Mouse (Mus musculus) mammary gland, adult 2 months (tissue): Measurements from ENCODE around the gene Mthfd2. TPM values are rescaled to one million over a fixed set of nuclear protein-coding genes. Genes with fewer than 3 reads are reported as not detected.

Experiments used
- polyA plus RNA-seq: library from polyadenylated mRNA; depleted of rRNA; stranded (reverse); fragments of >200 nt; gene quantifications from 2 replicates; pipeline ENCODE4 v1.2.3, GENCODE M21; 2012; ENCODE audit warnings: low replicate concordance; rRNA removed

Gene Mthfd2
- polyA plus RNA-seq: 4.0 and 4.8 TPM in 2 replicates

DNA sequence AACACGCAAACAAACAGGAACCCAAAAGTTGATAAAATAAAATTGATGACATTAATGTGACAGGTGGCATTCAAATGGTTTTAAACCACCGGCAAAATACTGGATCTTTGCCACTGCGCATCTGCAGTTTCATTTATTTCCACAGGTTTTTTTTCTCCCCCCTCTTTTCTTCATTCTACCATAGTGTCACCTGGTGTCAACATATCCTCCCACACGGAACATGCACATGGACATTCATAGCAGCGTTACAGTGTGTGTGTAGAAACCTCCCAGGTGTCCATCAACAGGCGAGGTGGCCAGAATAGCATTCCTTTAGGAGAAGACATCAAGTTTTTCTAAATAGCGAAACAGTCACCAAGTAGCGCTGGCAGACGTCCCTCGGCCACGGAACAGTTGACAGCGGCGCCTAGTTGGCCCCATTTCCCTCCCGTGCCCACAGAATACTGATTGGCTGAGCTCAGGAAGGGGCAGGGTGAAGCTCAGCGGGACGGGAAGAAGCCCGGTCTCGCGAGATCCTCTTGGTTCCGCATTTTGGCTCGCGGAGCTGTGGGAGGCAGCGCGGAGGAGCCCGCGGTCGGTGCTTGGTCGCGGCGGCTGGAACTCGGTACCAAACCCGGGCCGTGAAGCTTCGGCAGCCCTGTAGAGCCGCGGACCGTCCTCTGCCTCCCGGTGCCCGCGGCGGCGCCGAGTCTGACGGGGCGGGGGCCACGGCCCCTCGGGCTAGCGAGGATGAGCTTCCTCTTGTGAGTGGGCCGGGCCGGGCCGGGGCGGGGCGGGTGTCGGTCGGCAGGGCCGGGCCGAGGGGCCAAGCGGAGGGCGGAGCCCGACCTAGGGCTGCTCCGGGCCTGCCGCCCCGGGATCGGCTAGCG, at the start of gene Mthfd2, which contains the start of gene Mob1a:
TSS of gene Mthfd2 (minus strand) at position 384 of the 869 bp plus-strand sequence.
TSS of gene Mob1a (plus strand) at position 492 of the 869 bp plus-strand sequence.

DNA sequence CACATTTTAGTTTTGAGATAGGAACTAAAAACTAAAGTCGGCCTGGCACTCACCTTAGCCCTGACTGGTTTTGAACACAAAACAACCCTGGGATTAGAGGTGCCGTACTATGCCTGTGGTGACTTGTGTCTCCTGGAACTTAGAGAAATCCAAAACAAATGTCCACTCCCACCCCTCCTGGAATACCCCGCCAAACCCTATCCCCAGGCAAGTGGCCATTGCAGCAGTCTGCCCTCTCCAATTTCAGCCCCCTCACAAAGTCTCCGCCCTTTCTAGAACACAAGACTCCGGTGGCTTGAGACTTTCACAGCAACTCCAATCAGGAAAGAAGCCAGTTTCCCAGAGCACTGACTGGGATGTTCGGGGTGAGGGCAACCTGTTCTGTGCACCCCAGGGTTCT, 23.2 kb upstream of the Mthfd2 start, which contains the start of gene Bola3:
TSS of gene Bola3 (plus strand) at position 275 of the 400 bp plus-strand sequence.

Other genes starting within 250 kb of the Mthfd2 start
- gene Pcgf1, start 248.0 kb downstream of the Mthfd2 start, polyA plus RNA-seq: 13.3 and 20.8 TPM in 2 replicates
- 2.1 and 2.8 TPM in 2 replicates for gene Lbx2, start 239.5 kb downstream of the Mthfd2 start, polyA plus RNA-seq
- gene Ccdc142, start 224.3 kb downstream of the Mthfd2 start, polyA plus RNA-seq: 7.9 and 17.1 TPM in 2 replicates
- gene Gm42688, start 224.3 kb downstream of the Mthfd2 start, polyA plus RNA-seq: 4.1 and 5.1 TPM in 2 replicates
- gene Mrpl53, start 216.9 kb downstream of the Mthfd2 start, polyA plus RNA-seq: 53.5 and 79.1 TPM in 2 replicates
- gene Mogs, start 210.4 kb downstream of the Mthfd2 start, polyA plus RNA-seq: 55.4 and 72.6 TPM in 2 replicates
- gene Wbp1, start 204.3 kb downstream of the Mthfd2 start, polyA plus RNA-seq: 188 and 203 TPM in 2 replicates
- 15.1 and 82.3 TPM in 2 replicates for gene Ino80b, start 200.5 kb downstream of the Mthfd2 start, polyA plus RNA-seq
- 67.9 and 77.1 TPM in 2 replicates for gene Rtkn, start 190.4 kb downstream of the Mthfd2 start, polyA plus RNA-seq
- 2.2 and 2.8 TPM in 2 replicates for gene Wdr54, start 169.5 kb downstream of the Mthfd2 start, polyA plus RNA-seq
- 0.06 and 0.10 TPM in 2 replicates for gene 1700003E16Rik, start 169.5 kb downstream of the Mthfd2 start, polyA plus RNA-seq
- gene Dctn1, start 160.0 kb downstream of the Mthfd2 start, polyA plus RNA-seq: 128 and 171 TPM in 2 replicates
- 0.10 and 0.26 TPM in 2 replicates for gene Slc4a5, start 106.1 kb downstream of the Mthfd2 start, polyA plus RNA-seq
- 31.8 and 47.6 TPM in 2 replicates for gene Mob1a, start 108 bp upstream of the Mthfd2 start, polyA plus RNA-seq
- gene Bola3, start 23.2 kb upstream of the Mthfd2 start, polyA plus RNA-seq: 10.8 and 32.7 TPM in 2 replicates
- gene Tet3, start 133.2 kb upstream of the Mthfd2 start, polyA plus RNA-seq: 10.4 and 18.2 TPM in 2 replicates
- 58.5 and 69.4 TPM in 2 replicates for gene Dguok, start 181.1 kb upstream of the Mthfd2 start, polyA plus RNA-seq
- 17.1 and 21.6 TPM in 2 replicates for gene Actg2, start 210.4 kb upstream of the Mthfd2 start, polyA plus RNA-seq
- 10.1 and 18.0 TPM in 2 replicates for gene Stambp, start 246.8 kb upstream of the Mthfd2 start, polyA plus RNA-seq